Mouse (Mus musculus) lung, embryonic 14.5 days (tissue): ENCODE data around the gene Tmem41b. TPM values are rescaled to one million over a fixed set of nuclear protein-coding genes. Genes with fewer than 3 reads are reported as not detected.
A peak's percentile ranks its signal among the peaks of the same experiment; 100 is the strongest.

Source experiments
- ATAC-seq: fragments of 200-750 bp; cut with Nextera tagmentation; 2 replicates; pipeline ENCODE4 v1.8.0; 2017; ENCODE audit warnings: mild to moderate bottlenecking, moderate TSS enrichment, moderate library complexity; ENCODE audit not compliant: insufficient read depth
- DNase-seq: peaks from one replicate; pipeline ENCODE4 v3.0.0-alpha.2; 2015
- H3K27ac ChIP-seq: fragments of 300-500 bp; sonication (generic); 2 replicates; pipeline ENCODE4 v1.5.1; 2014; ENCODE audit warnings: low read depth, mild to moderate bottlenecking, moderate library complexity
- H3K27me3 ChIP-seq: fragments of 300-500 bp; sonication (generic); 2 replicates; pipeline ENCODE4 v1.6.1; 2014; ENCODE audit warnings: low read length, control low read depth; ENCODE audit not compliant: insufficient read depth
- H3K36me3 ChIP-seq: fragments of 300-500 bp; sonication (generic); 2 replicates; pipeline ENCODE4 v1.6.1; 2014; ENCODE audit warnings: control low read depth; ENCODE audit not compliant: insufficient read depth
- H3K4me1 ChIP-seq: fragments of 300-500 bp; sonication (generic); 2 replicates; pipeline ENCODE4 v1.6.1; 2014; ENCODE audit warnings: antibody characterized with exemption, control low read depth; ENCODE audit not compliant: insufficient read depth
- H3K4me2 ChIP-seq: fragments of 300-500 bp; sonication (generic); 2 replicates; pipeline ENCODE4 v1.6.1; 2014; ENCODE audit warnings: mild to moderate bottlenecking
- H3K4me3 ChIP-seq: fragments of 300-500 bp; sonication (generic); 2 replicates; pipeline ENCODE4 v1.5.1; 2014; ENCODE audit warnings: low read depth, low read length
- H3K9ac ChIP-seq: fragments of 300-500 bp; sonication (generic); 2 replicates; pipeline ENCODE4 v1.6.1; 2014
- H3K9me3 ChIP-seq: fragments of 300-500 bp; sonication (generic); 2 replicates; pipeline ENCODE4 v1.6.1; 2016; ENCODE audit warnings: low read depth, low read length, control low read depth
- CTCF ChIP-seq: IDR thresholded peaks from 2 replicates; pipeline ENCODE4 v1.5.1; 2016; ENCODE audit warnings: antibody characterized with exemption, low read depth
- WGBS: fragments of 180-500 bp; shearing (Covaris S2); extraction: QIAGEN DNeasy Blood & Tissue Kit; methylation state at CpG from one replicate; pipeline ENCODE4 v1.1.7; 2014; 5-methylcytosine and 5-hydroxymethylcytosine counted together
- polyA plus RNA-seq: library from polyadenylated mRNA; unstranded; fragments of >200 nt; fragmentation: Nextera tagmentation; extraction: Ambion mirVana; gene quantifications from 2 replicates; pipeline ENCODE4 v1.2.1, GENCODE M21; 2014

Tmem41b gene
- polyA plus RNA-seq, 1 experiment from 2014 or later = 67.0 TPM

DNA sequence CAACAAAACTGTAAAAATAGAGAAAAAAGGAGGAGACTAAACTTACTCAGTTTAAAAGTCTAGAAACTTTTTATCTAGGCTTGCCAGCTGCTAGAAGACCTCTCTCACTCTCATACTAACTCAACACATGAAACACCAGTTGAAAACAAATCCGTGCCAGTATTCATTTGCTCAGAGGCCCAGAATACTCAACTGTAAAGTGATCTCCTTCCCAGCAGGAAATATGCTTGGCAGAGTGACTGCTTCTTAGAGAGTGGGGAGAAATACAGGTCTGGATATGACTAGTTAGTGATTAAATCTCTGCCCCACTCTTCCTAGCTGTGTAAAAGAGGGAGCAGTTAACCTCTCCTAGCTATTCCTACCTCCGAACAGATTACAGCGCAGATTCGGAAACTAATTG is 24.1 kb downstream of the Tmem41b start:
- no peak overlapping the region for H3K4me2 ChIP-seq
- H3K4me1 ChIP-seq = peaks cover 2% of the 10 kb centered on the region; the same call in 1 of the 2 replicates
- H3K27ac ChIP-seq = 0 out of 2 replicates have a peak overlapping the region, but pooled peaks have one; percentile 24
- 71% methylated on average over 4 of the region's 4 CpGs for WGBS
- no peaks in the 10 kb centered on the region for H3K36me3 ChIP-seq
- H3K9me3 ChIP-seq = no peaks in the 10 kb centered on the region; the same call in 1 of the 2 replicates
- DNase-seq = no peak
- no peaks in the 10 kb centered on the region for H3K27me3 ChIP-seq
- no peak overlapping the region for H3K4me3 ChIP-seq
- no peak for ATAC-seq
- no peak for TF ChIP-seq CTCF
- H3K9ac ChIP-seq = no peak overlapping the region

DNA sequence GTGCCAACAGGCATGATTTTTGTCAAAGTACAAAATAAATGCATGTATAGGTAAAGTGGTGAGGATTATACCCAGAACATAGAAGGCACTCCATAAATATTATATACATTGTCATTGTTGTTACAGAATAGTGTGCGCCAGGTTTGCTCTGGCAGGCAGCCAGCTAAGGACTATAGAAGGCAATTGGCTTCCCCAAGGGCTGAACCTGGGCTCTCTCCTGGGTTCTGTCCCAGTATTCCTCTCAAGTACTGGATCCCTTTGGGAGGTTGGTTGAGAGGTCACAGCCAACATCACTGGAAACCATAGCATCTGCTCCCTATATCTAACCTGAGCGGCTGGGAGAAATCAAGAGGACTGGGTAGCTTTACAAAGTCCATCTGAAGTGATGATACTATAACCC is 25.2 kb downstream of the Tmem41b start:
- DNase-seq (no peak), ATAC-seq (no peak)
- Histone ChIP-seq H3K9ac (no peak overlapping the region), H3K4me3 (no peak overlapping the region), H3K36me3 (no peaks in the 10 kb centered on the region), H3K9me3 (no peaks in the 10 kb centered on the region; the same call in 1 of the 2 replicates), H3K27ac (no peak overlapping the region), H3K4me2 (no peak overlapping the region), H3K4me1 (peaks cover 2% of the 10 kb centered on the region; the same call in 1 of the 2 replicates), H3K27me3 (no peaks in the 10 kb centered on the region)
- no peak for TF ChIP-seq CTCF
- 63% methylated on average over 2 of the region's 2 CpGs for WGBS

DNA sequence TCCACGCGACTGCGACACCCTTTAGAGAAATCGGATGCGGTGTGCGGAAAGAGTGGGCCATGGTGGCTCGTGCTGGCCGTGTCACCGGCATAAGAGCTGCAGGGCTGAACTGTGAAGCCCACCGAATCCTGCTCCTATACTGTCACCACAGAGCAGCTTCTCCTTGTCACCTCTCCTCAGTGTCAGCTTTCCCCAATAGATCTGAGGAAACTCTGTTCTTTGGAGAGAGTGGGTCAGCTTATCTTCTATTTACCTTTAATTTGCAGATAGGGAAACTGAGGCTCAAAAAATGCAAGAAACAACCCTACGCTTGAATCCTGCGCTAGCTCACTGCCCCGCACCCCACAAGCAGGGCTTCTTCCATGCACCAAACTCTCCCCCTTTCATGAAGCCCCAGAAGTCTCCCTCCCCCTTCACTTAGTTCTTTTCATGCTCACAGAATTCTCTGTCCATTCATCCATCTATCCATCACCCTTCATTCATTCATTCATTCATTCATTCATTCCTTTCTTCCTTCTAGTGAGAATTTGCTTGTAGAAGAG is 26.0 kb downstream of the Tmem41b start:
- Histone ChIP-seq H3K4me2 (peak overlapping the region; percentile 76), H3K9ac (peak overlapping the region; percentile 91), H3K4me1 (peaks cover 4% of the 10 kb centered on the region; the same call in 1 of the 2 replicates), H3K36me3 (no peaks in the 10 kb centered on the region), H3K4me3 (peak overlapping the region; percentile 72), H3K9me3 (no peaks in the 10 kb centered on the region; the same call in 1 of the 2 replicates), H3K27me3 (no peaks in the 10 kb centered on the region), H3K27ac (peak overlapping the region; percentile 92)
- WGBS = 8% methylated on average over 13 of the region's 13 CpGs
- DNase-seq = no peak
- ATAC-seq = peak; percentile 72; the same call in 1 of the 2 replicates
- no peak for TF ChIP-seq CTCF

DNA sequence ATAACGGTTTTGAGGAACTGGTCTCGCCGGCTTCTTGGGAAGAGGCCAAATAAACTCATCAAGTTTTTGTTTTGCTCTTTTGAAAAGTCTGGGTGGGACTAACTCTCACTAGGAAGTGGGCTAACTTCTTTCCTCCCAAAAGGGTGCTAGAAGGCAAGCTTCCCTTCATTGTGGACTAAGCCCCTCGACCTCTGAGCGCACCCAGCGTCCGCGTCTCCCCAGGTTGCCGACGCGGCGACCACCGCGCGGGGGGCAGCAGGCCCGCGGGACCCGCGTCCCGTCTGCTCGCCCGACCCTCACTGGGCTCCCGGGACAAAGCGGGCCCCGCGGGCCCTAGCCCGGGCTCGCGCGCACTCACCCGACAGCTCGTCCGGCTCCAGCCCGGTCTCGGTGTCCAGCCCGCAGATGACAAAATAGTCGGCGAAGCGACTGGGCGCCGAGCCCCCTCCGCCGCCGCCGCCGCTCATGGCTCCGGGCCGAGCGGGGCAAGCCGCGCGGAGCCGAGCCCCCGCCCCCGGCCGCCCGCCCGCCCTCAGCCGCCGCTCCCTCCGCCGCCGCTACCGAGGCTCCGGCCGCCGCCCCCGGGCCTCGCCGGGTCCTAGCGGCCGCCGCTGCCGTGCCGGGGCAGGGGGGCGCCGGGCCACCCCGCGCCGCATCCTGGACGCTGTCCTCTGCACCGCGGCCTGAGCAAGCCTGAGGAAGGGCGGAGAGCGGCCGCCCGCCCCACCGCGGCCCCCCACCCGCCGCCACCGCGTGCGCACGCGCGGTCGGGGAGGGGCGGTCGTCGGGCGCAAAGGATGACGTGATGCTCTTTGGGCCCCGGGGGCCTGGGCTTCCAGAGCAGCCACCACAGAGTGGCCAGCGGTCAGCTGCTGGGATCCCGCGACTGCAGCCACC is 26.8 kb downstream of the Tmem41b start, which contains the start of gene Dennd5a:
Dennd5a (minus strand) TSS at position 755 of the 897 bp plus-strand sequence.
- Histone ChIP-seq H3K9me3 (no peaks in the 10 kb centered on the region; the same call in 1 of the 2 replicates), H3K4me2 (peak within 1 kb of the TSS; percentile 76), H3K4me3 (peak within 1 kb of the TSS; percentile 72), H3K36me3 (no peaks in the 10 kb centered on the region), H3K9ac (peak within 1 kb of the TSS; percentile 91), H3K4me1 (peaks cover 10% of the 10 kb centered on the region), H3K27ac (peak within 1 kb of the TSS; percentile 92), H3K27me3 (no peaks in the 10 kb centered on the region)
- DNase-seq (peak; percentile 91), ATAC-seq (peak; percentile 94)
- no peak for TF ChIP-seq CTCF
- 0% methylated on average over 71 of the region's 107 CpGs for WGBS

DNA sequence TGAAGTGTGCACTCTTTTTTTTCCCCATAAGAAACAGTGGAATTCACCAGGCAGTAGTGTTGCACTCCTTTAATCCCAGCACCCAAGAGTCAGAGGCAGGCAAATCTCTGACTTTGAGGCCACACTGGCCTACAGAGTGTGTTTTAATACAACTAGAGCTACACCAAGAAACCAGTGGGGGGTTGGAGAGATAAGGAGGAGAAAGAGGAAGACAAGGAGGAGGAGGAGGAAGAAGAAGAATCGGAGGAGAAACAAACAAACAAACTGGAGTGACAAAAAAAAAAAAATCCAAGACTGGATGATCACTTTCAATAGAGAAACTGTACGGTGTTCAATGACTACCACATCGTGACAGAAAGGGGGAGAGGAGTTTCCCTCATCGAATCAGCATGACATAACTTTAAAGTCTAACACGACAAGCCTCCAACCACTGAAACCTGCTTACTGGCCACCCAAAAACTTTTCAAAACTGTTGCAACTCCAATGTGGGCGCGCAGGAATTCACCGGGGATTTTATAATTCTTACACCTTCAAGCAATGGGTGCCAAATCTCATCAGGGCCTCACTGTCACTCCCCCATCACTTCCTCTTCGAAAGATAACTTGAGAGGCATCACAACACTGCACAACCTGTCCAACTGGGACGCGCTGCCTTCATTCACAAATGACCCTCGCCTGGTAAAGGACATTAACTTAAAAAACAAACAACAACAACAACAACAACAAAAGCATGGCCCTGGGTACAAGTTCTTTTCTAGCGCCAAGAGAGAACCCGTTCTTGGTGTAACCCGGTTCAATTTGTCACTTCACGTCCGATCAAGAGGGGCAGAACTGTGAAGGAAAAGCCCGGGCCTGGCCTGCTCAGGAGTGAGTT is 27.6 kb downstream of the Tmem41b start:
- no peak for TF ChIP-seq CTCF
- peak; percentile 25 for ATAC-seq
- Histone ChIP-seq H3K36me3 (no peaks in the 10 kb centered on the region), H3K9ac (peak overlapping the region; percentile 91), H3K4me1 (peaks cover 14% of the 10 kb centered on the region), H3K27ac (peak overlapping the region; percentile 92), H3K4me2 (peak overlapping the region; percentile 76), H3K4me3 (peak overlapping the region; percentile 72), H3K9me3 (no peaks in the 10 kb centered on the region; the same call in 1 of the 2 replicates), H3K27me3 (no peaks in the 10 kb centered on the region)
- 2% methylated on average over 18 of the region's 18 CpGs for WGBS
- no peak for DNase-seq

DNA sequence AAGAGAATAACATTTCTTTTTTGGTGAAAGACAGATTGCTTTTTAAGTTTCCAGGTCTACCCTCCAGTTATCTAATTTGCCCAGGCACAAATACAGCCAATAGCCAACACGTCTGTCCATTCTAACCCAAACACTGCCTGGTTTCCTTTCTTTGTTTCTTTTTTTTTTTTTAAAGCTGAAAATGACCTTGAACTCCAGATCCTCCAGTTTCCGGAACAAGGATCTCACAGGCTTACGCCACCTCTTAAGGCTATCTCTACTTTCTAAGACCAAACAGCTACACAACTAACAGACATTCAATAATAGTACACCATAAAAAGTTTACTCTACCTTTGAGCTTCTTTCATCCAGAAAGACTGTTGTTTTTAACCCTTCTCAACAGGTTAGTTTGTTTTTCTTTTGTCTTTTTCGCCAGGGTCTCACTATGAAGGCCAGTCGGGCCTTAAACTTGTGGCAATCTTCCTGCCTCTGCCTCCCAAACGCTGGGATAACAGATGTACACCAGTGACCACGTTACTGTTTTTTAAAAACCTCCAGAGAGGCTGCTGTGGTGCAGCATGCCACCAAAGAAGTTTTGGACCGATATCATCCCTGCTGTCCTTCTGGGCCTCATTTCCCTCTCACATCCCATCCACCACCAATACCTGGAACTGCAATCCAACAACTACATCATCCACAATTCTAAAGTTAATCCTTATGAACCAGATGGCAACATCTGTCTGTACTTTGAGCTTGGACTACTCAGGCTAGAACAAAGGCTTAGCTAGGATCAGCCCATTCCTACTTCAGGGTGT is 28.5 kb downstream of the Tmem41b start:
- WGBS = 69% methylated on average over 8 of the region's 8 CpGs
- peak overlapping the region; percentile 76 for H3K4me2 ChIP-seq
- DNase-seq (no peak), ATAC-seq (no peak)
- H3K36me3 ChIP-seq = no peaks in the 10 kb centered on the region
- TF ChIP-seq CTCF = no peak
- H3K4me1 ChIP-seq = peaks cover 14% of the 10 kb centered on the region
- H3K27me3 ChIP-seq = no peaks in the 10 kb centered on the region
- peak overlapping the region; percentile 72 for H3K4me3 ChIP-seq
- H3K27ac ChIP-seq = no peak overlapping the region
- H3K9ac ChIP-seq = peak overlapping the region; percentile 91; the same call in 1 of the 2 replicates
- no peaks in the 10 kb centered on the region for H3K9me3 ChIP-seq
